Mouse (Mus musculus) small intestine, adult 2 months (tissue): ENCODE data around the gene Kctd10. TPM values are rescaled to one million over a fixed set of nuclear protein-coding genes. Genes with fewer than 3 reads are reported as not detected.
A peak's percentile ranks its signal among the peaks of the same experiment; 100 is the strongest.

Source experiments
- H3K27ac ChIP-seq: fragments of 200-500 bp; 2 replicates; pipeline ENCODE4 v1.5.1; 2012; ENCODE audit warnings: low read depth, low read length, control low read depth, inconsistent platforms; ENCODE audit not compliant: insufficient read depth
- H3K27me3 ChIP-seq: fragments of 200-500 bp; 2 replicates; pipeline ENCODE4 v1.6.1; 2012; ENCODE audit warnings: mild to moderate bottlenecking, moderate library complexity, low read length, inconsistent platforms; ENCODE audit not compliant: control insufficient read depth, insufficient read depth
- H3K36me3 ChIP-seq: fragments of 200-500 bp; 2 replicates; pipeline ENCODE4 v1.6.1; 2012; ENCODE audit warnings: mild to moderate bottlenecking, low read length, control low read depth, inconsistent platforms; ENCODE audit not compliant: control insufficient read depth, insufficient read depth
- H3K4me1 ChIP-seq: fragments of 200-500 bp; 2 replicates; pipeline ENCODE4 v1.6.1; 2012; ENCODE audit warnings: low read length, inconsistent platforms, mixed read lengths; ENCODE audit not compliant: control insufficient read depth, insufficient read depth, insufficient read length
- H3K4me3 ChIP-seq: fragments of 200-500 bp; 2 replicates; pipeline ENCODE4 v1.5.1; 2012; ENCODE audit warnings: low read depth, mild to moderate bottlenecking, control low read depth, inconsistent platforms, low read length, moderate library complexity
- CTCF ChIP-seq: fragments of 200-500 bp; IDR thresholded peaks from 2 replicates; pipeline ENCODE4 v1.5.1; 2012; ENCODE audit warnings: low read depth, mild to moderate bottlenecking, control low read depth, inconsistent platforms, low read length, moderate library complexity, mixed read lengths; ENCODE audit not compliant: insufficient replicate concordance, insufficient read length; ENCODE audit errors: extremely low read depth
- POLR2A ChIP-seq: fragments of 200-500 bp; IDR thresholded peaks from 2 replicates; pipeline ENCODE4 v1.6.1; 2012; ENCODE audit warnings: low read depth, mild to moderate bottlenecking, control low read depth, inconsistent platforms, low read length, moderate library complexity
- WGBS: fragments of 180-500 bp; shearing (Covaris S2); methylation state at CpG from one replicate; pipeline ENCODE4 v1.1.7; 2018; 5-methylcytosine and 5-hydroxymethylcytosine counted together
- polyA plus RNA-seq: library from polyadenylated mRNA; depleted of rRNA; stranded (reverse); fragments of >200 nt; gene quantifications from 2 replicates; pipeline ENCODE4 v1.2.3, GENCODE M21; 2012

The Kctd10 gene
- polyA plus RNA-seq, 1 experiment, result 80.2 TPM

DNA sequence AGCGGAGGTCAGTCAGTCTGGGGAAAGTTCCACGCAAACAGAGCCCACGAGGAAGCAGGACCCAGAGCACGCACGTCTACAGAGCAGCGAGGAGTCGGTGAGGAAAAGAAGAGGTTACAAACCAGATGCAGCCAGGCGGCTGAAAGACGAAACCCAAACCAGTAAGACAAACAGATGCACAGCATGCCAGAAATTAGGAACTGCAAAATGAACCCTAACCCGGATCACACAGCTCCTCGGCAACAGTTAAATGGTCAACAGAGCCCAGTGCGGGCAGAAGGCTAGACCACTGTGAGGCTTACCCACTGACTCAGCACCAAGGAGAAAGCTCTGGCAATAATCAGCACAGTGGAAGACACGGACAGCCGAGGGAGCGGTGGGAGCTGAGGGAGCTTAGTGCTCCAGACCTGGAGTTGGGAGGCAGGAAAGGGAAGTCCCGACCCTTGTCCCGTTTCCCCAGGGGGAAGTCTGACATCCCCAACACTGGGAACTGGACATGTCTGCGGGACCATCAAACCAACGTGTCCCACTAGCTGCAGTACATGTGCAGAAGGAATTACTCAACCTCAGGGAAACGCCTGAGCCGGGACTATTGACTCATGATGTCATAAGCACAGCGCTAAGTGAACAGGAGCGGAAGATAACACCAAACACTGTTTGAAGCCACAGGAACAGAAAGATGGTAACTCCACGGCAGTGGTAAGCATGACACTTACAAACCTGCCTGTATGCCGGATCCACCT, 8.4 kb downstream of the Kctd10 start:
- H3K27me3 ChIP-seq, result no peaks in the 10 kb centered on the region
- peaks cover 59% of the 10 kb centered on the region for H3K4me1 ChIP-seq
- peak overlapping the region; percentile 76 for H3K27ac ChIP-seq
- no peak overlapping the region for H3K4me3 ChIP-seq
- peaks cover 52% of the 10 kb centered on the region for H3K36me3 ChIP-seq
- TF ChIP-seq POLR2A, result no peak
- TF ChIP-seq CTCF, result no peak
- WGBS, result 74% methylated on average over 25 of the region's 25 CpGs

DNA sequence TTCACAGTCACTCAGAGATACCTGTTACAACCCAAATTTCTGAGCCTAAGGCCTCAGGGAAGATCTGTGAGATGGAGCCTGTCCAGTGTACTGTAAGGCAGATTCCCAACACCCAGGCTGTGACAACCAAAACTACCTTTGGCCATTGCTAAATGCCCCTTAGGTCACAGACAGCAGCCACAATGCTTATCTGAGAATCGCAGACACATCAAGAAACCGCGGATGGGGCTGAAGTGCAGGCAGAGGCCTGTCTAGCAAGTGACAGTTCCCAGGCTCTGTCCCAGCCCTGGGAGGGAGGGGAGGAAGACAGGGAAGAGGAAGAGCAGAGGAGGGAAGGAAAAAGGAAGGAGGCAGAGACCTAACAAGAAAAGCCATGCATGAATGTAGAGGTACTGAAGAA, 9.0 kb downstream of the Kctd10 start:
- H3K27me3 ChIP-seq, result no peaks in the 10 kb centered on the region
- TF ChIP-seq CTCF (no peak), POLR2A (no peak)
- peak overlapping the region; percentile 76 for H3K27ac ChIP-seq
- peaks cover 57% of the 10 kb centered on the region for H3K36me3 ChIP-seq
- H3K4me3 ChIP-seq, result no peak overlapping the region
- peaks cover 58% of the 10 kb centered on the region for H3K4me1 ChIP-seq
- WGBS, result 29% methylated on average over 3 of the region's 3 CpGs

DNA sequence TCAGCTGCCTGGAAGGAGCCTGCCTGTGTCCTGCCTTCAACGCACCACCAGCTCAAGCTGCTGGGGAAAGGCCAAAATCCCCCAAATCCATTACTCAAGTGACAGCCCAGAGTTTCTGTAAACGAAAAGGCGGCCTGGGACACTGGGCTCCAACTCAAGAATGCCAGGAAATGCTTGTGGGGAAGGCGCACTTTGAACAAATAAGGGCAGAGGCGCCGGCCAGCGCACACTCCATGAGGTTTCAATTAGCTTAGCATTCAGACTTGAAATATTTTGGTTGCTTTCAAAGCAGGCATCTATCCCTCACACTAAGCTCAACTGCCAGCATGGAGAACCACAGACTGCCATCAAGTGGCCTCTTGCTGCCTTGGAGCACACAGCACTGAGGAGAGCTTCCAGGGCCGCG, 9.9 kb downstream of the Kctd10 start:
- TF ChIP-seq CTCF (no peak), POLR2A (no peak)
- Histone ChIP-seq H3K4me1 (peaks cover 57% of the 10 kb centered on the region), H3K27ac (peak overlapping the region; percentile 84), H3K36me3 (peaks cover 67% of the 10 kb centered on the region), H3K4me3 (no peak overlapping the region), H3K27me3 (no peaks in the 10 kb centered on the region)
- WGBS, result 68% methylated on average over 9 of the region's 9 CpGs

DNA sequence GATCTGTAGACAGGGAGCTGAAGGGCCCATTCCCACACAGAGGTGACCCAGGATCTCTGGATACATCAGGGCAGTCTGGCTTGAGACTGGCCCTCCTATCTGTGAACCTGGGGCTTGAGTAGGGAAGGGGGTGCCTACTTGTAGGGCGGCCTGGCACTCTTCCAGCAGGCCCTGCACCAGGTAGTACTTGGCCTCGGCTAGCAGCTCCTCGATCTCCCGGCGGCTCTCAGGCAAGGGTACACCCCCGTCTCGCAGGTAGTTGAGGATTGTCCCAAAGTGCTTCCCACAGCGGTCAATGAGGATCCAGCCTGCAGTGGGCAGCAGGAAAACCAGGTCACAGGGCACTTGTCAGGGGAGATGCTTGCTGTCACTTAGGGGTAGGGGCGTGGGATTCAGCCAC, 10.4 kb downstream of the Kctd10 start:
- H3K36me3 ChIP-seq, result peaks cover 68% of the 10 kb centered on the region
- peak overlapping the region; percentile 84 for H3K27ac ChIP-seq
- H3K27me3 ChIP-seq, result no peaks in the 10 kb centered on the region
- TF ChIP-seq POLR2A, result no peak
- TF ChIP-seq CTCF, result no peak
- peaks cover 56% of the 10 kb centered on the region for H3K4me1 ChIP-seq
- WGBS, result 78% methylated on average over 9 of the region's 9 CpGs
- no peak overlapping the region for H3K4me3 ChIP-seq

DNA sequence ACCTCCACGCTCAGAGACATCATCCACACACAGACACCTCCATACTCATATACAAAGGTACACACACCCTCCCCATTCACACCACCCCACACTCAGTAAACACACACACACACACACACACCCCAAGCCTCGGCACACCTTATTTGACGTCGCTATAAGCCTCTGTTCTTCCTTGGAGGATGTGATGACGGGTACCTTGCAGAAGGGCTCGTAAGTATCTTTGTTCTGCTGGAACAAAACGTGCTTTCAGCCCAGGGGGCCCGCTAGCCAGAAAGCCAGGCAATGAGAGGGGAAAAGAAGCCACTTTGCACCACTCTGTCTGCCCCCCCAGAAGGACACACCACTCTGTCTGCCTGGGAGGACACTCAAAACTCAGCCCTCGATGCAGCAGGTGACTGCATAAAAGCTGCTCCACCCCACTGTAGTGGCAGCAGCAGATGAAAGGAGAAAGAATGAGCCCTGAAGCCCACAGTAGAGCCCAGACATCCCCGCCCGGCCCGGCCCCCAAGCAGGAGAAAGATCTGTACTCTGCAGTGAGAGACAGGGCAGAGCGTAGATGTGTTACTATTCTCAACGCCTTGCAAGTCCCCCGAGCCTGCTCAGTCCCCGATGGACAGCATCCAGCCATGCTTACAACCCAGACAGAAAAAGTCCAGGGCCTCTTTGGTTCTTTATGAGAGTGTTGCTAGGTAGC, 11.4 kb downstream of the Kctd10 start:
- Histone ChIP-seq H3K27ac (peak overlapping the region; percentile 84; the same call in 1 of the 2 replicates), H3K27me3 (no peaks in the 10 kb centered on the region), H3K4me3 (no peak overlapping the region), H3K4me1 (peaks cover 52% of the 10 kb centered on the region), H3K36me3 (peaks cover 76% of the 10 kb centered on the region)
- TF ChIP-seq CTCF (no peak), POLR2A (no peak)
- WGBS, result 84% methylated on average over 16 of the region's 16 CpGs

DNA sequence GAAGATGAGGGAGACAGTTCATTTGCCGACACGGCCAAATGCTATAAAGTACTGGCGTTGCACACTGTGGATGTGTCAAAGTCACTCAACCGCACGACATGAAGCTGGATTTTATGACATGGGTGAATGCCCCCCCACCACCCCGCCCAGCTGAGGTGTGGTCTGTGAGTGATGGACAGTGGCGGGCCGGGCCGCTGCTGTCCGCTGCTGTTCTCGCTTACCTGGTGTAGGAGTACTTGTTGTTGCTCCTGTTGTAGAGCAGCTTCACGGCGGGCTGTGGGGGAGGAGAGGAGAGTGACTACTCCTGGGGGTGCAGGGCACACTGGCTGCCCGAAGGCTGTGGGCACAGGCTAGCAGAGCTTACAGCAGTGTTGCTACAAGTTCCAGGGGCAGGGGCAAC, 12.2 kb downstream of the Kctd10 start:
- WGBS, result 80% methylated on average over 14 of the region's 14 CpGs
- H3K27me3 ChIP-seq, result no peaks in the 10 kb centered on the region
- peaks cover 76% of the 10 kb centered on the region for H3K36me3 ChIP-seq
- no peak overlapping the region for H3K27ac ChIP-seq
- TF ChIP-seq CTCF, result no peak
- TF ChIP-seq POLR2A, result no peak
- H3K4me3 ChIP-seq, result no peak overlapping the region
- H3K4me1 ChIP-seq, result peaks cover 44% of the 10 kb centered on the region

DNA sequence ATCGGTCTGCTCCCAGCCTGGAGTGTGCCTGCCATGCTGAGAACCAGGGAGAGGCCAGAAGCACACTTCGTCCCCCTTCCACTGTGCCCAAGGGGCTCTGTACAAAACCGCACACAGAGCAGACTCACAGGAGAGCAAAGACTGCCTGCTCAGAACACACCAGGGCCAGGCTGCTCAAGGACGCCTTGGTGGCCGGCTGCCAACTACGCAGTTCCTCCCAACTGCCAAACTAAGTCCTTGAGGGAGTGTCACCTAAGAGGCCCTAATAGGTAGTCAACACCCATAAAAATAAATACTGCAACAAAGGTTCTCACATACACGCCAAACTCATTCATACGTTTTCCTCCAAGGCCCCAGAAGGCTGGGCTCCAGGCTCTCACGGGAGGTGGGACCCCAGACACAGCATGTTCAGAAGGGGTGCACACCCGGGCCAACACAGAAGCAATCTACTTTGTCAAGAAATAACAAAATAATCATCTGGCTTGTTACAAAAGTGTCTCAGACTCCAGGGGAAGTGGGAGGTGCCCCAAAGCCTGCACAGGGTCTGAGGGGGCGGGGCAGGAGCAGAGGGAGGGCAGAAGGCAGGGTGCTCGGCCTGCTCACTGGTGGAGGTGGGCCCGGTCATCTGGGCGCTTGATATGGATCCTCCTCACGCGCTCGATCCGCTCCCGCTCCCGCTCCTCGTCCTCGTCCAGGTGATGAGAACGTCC, 15.1 kb downstream of the Kctd10 start:
- peaks cover 17% of the 10 kb centered on the region for H3K4me1 ChIP-seq
- TF ChIP-seq POLR2A (no peak), CTCF (no peak)
- 17% methylated on average over 23 of the region's 23 CpGs for WGBS
- peak overlapping the region; percentile 23 for H3K4me3 ChIP-seq
- peaks cover 81% of the 10 kb centered on the region for H3K36me3 ChIP-seq
- no peaks in the 10 kb centered on the region; the same call in 1 of the 2 replicates for H3K27me3 ChIP-seq
- peak overlapping the region; percentile 78 for H3K27ac ChIP-seq
